Mouse (Mus musculus) cerebellum, adult 2 months (tissue): ENCODE measurements around the gene Sdsl.

Experiments
- CTCF ChIP-seq: fragments of 200-500 bp; IDR thresholded peaks from 2 replicates; pipeline ENCODE4 v1.5.1; 2011; ENCODE audit warnings: low read depth, mild to moderate bottlenecking, control low read depth, low read length, moderate library complexity, borderline replicate concordance; ENCODE audit not compliant: insufficient read depth
- POLR2A ChIP-seq: fragments of 200-500 bp; IDR thresholded peaks from 2 replicates; pipeline ENCODE4 v1.6.1; 2011; ENCODE audit warnings: low read length, control low read depth, borderline replicate concordance; ENCODE audit not compliant: insufficient read depth

- TF ChIP-seq POLR2A (no peak), CTCF (no peak)
These were observed 44.3 kb downstream of the Sdsl start for GRCm38 (mm10) chr5:120428189-120428838.
